Mouse (Mus musculus) macrophage (primary cell): ENCODE measurements around the gene Slc4a8. TPM values are rescaled to one million over a fixed set of nuclear protein-coding genes. Genes with fewer than 3 reads are reported as not detected.
"Not testable (repeated sequence)": the region's sequence is repeated elsewhere in the genome, so short reads cannot be mapped to it uniquely, and the experiment has no call there.

ENCODE experiments used
- H3K27ac ChIP-seq: fragments of 350-480 bp; formaldehyde crosslinking; 2 replicates; pipeline ENCODE4 v1.9.0; 2021
- H3K36me3 ChIP-seq: fragments of 350-480 bp; formaldehyde crosslinking; 2 replicates; pipeline ENCODE4 v1.9.0; 2021; ENCODE audit errors: inconsistent target
- H3K4me3 ChIP-seq: fragments of 350-480 bp; formaldehyde crosslinking; 2 replicates; pipeline ENCODE4 v1.9.0; 2021; ENCODE audit errors: inconsistent target
- H3K79me2 ChIP-seq: fragments of 350-480 bp; formaldehyde crosslinking; 2 replicates; pipeline ENCODE4 v1.9.0; 2021; ENCODE audit errors: inconsistent target
- WGBS: methylation state at CpG from one replicate; pipeline ENCODE4 v1.1.7; 2026; ENCODE audit warnings: inconsistent platforms; ENCODE audit not compliant: missing documents; 5-methylcytosine and 5-hydroxymethylcytosine counted together
- polyA plus RNA-seq: library from polyadenylated mRNA; stranded (reverse); fragments of 250-400 nt; gene quantifications from 3 replicates; pipeline ENCODE4 v1.2.4, GENCODE M21; 2018; ENCODE audit warnings: inconsistent platforms

The Slc4a8 gene
- polyA plus RNA-seq, 1 experiment from 2014 or later, result 0.11 TPM

DNA sequence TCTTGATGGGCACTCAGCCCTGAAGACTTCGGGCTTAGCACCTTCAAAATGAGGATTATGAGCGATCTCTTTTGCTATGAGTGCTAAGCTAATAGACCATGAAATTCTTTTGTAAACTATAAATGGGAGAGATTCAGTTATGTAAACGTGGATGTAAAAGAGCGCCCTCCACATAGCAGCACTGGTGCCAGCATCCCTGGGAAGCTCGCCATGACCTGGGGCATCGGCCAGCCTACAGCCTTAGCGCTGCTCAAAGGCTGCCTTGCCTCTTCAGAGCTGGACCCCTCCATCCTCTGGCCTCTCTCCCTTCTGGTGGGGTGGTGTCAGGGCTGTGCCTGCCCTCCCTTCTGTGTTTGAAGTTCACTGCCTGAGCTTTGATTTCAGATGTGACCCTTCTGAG lies 52.5 kb downstream of the Slc4a8 start:
- Histone ChIP-seq H3K27ac (no peak overlapping the region), H3K79me2 (no peaks in the 10 kb centered on the region), H3K4me3 (no peak overlapping the region), H3K36me3 (no peaks in the 10 kb centered on the region)
- 95% methylated on average over 7 of the region's 7 CpGs for WGBS

GRCm38 (mm10) chr15:100815310-100815709 lies 53.8 kb downstream of the Slc4a8 start:
- Histone ChIP-seq H3K79me2 (no peaks in the 10 kb centered on the region), H3K36me3 (no peaks in the 10 kb centered on the region), H3K27ac (no peak overlapping the region), H3K4me3 (no peak overlapping the region)
- 90% methylated on average over 8 of the region's 8 CpGs for WGBS

- WGBS, result 80% methylated on average over 2 of the region's 3 CpGs
- Histone ChIP-seq H3K27ac (no peak overlapping the region), H3K4me3 (no peak overlapping the region), H3K36me3 (no peaks in the 10 kb centered on the region), H3K79me2 (no peaks in the 10 kb centered on the region)
Observed at GRCm38 (mm10) chr15:100818860-100819259, 57.3 kb downstream of the Slc4a8 start.

DNA sequence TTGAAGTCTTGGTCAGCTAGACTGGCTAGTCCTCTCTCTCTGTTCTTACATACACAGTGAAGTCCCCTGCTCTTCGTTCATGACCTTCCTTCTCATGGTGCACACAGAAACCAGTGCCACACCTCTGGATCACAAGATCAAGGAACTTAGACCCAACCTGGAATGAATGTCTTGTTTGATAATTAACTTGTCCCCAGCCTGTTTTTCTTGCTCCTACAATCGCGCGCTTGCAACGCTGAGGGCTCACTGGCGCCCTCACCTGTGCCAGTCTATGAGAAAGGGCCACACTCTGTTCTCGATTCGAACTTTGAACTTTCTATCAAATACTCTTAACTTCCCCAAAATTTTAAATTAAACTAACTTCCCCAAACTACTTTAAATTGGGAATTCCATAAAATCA lies 60.3 kb downstream of the Slc4a8 start:
- WGBS, result 32% methylated on average over 8 of the region's 8 CpGs
- H3K79me2 ChIP-seq, result no peaks in the 10 kb centered on the region
- H3K4me3 ChIP-seq, result no peak overlapping the region
- H3K27ac ChIP-seq, result no peak overlapping the region
- no peaks in the 10 kb centered on the region for H3K36me3 ChIP-seq

DNA sequence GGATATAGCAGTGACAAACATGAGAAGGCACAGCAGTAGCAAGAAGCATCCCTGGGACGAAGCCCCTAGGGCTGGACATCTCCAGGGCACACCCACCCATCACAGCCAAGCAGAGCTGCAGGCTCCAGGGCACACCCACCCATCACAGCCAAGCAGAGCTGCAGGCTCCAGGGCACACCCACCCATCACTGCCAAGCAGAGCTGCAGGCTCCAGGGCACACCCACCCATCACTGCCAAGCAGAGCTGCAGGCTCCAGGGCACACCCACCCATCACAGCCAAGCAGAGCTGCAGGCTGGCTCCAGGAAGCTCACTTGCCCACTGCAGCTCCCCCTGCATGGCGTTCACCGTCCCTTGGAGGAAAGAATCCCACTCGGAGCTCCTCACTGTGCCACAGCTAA lies 60.8 kb downstream of the Slc4a8 start:
- H3K27ac ChIP-seq, H3K36me3 ChIP-seq, H3K4me3 ChIP-seq, H3K79me2 ChIP-seq: not testable (repeated sequence)
- 68% methylated on average over 4 of the region's 4 CpGs for WGBS

GRCm38 (mm10) chr15:100825249-100825856 lies 63.8 kb downstream of the Slc4a8 start:
- H3K79me2 ChIP-seq, result no peaks in the 10 kb centered on the region
- no peak overlapping the region for H3K4me3 ChIP-seq
- H3K36me3 ChIP-seq, result no peaks in the 10 kb centered on the region
- WGBS, result 27% methylated on average over 24 of the region's 26 CpGs
- no peak overlapping the region for H3K27ac ChIP-seq

DNA sequence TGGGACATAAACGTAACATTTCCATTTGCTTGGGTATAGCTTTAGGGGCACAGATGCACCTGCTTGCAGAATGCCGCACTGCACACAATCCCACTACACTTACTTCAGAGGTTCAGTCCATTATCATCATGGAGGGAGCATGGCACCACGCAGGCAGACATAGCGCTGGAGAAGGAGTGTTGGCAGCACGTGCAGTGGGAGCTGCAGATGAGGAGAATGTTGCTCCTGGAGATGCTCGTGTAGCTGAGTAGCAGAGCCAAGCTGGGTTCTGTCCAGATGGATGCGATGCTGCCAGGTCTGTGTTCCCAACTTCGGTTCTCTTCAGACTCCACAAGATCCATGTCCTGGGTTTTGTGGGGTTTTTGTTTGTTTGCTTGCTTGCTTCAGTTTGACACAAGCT lies 64.5 kb downstream of the Slc4a8 start:
- H3K4me3 ChIP-seq, result no peak overlapping the region
- H3K36me3 ChIP-seq, result no peaks in the 10 kb centered on the region
- H3K27ac ChIP-seq, result no peak overlapping the region
- H3K79me2 ChIP-seq, result no peaks in the 10 kb centered on the region
- 91% methylated on average over 8 of the region's 8 CpGs for WGBS

GRCm38 (mm10) chr15:100829775-100830174 lies 68.2 kb downstream of the Slc4a8 start:
- no peak overlapping the region for H3K27ac ChIP-seq
- H3K36me3 ChIP-seq, result no peaks in the 10 kb centered on the region
- no peaks in the 10 kb centered on the region for H3K79me2 ChIP-seq
- 90% methylated on average over 9 of the region's 9 CpGs for WGBS
- no peak overlapping the region for H3K4me3 ChIP-seq

DNA sequence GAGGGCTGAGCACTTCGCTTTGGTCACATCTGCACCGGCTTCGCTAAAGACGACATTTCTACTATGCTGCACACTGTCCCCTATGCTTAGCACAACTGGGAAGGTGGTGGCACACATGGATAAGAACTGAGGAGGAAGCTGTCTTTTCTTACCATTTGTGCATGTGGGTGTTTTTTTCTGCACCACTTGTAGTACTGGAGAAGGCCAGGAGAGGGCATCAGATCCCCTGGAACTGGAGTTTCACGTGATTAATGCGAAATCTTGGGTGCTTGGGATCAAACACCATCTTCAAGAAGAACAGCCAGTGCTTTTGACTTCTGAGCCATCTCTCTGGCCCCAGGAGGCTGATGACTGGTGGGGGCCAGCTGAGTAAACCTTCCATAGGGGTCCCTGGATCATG lies 69.1 kb downstream of the Slc4a8 start:
- H3K79me2 ChIP-seq, result no peaks in the 10 kb centered on the region
- no peak overlapping the region for H3K4me3 ChIP-seq
- H3K36me3 ChIP-seq, result no peaks in the 10 kb centered on the region
- no peak overlapping the region for H3K27ac ChIP-seq
- WGBS, result 61% methylated on average over 6 of the region's 6 CpGs

GRCm38 (mm10) chr15:100832144-100832543 lies 70.6 kb downstream of the Slc4a8 start:
- Histone ChIP-seq H3K4me3 (no peak overlapping the region), H3K36me3 (no peaks in the 10 kb centered on the region), H3K79me2 (no peaks in the 10 kb centered on the region), H3K27ac (no peak overlapping the region)
- 88% methylated on average over 8 of the region's 8 CpGs for WGBS

DNA sequence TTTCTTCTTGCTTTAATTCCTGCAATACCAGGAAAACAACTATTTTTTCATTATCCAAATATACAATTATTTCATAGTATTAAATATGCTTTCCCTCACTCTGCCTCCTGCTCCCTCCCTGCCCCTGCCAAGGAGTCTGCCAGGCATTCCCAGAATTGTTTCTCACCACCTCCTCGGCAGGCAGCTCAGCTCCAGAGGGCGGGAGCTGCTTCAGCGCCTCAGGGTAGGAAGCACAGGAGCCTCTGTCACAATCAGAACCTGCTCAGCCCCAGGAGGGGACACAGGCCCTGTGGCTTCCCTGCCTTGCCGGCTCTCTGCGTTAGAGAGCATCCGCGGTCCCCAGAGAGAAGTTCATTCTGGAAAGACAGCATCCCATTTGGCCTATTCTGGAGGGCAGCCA lies 71.2 kb downstream of the Slc4a8 start:
- Histone ChIP-seq H3K36me3 (no peaks in the 10 kb centered on the region), H3K4me3 (no peak overlapping the region), H3K79me2 (no peaks in the 10 kb centered on the region), H3K27ac (no peak overlapping the region)
- 52% methylated on average over 7 of the region's 7 CpGs for WGBS

DNA sequence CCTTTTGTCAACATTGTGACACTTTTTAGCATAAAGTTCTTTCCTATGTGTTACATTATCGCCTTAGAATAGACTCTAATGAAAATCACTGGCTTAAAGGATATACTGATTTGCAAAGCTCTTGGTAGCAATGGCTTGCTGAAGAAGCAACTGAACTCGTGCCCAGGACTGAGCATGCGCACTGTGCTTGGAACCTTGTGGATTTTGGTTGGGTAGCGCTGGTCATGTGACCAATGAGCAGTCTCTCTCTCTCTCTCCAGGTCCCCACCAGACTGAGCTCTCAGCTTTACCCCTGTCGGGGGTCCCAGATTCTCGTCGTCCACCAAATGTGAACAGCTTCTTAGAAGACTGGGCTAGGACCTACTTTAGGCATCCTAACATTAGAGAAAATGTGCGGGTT lies 75.2 kb downstream of the Slc4a8 start:
- H3K4me3 ChIP-seq, result no peak overlapping the region
- no peaks in the 10 kb centered on the region for H3K79me2 ChIP-seq
- no peaks in the 10 kb centered on the region for H3K36me3 ChIP-seq
- no peak overlapping the region for H3K27ac ChIP-seq
- 77% methylated on average over 8 of the region's 8 CpGs for WGBS

- Histone ChIP-seq H3K36me3 (no peaks in the 10 kb centered on the region), H3K79me2 (no peaks in the 10 kb centered on the region)
- WGBS, result 38% methylated on average over 12 of the region's 12 CpGs
Observed at GRCm38 (mm10) chr15:100838607-100839207, 77.2 kb downstream of the Slc4a8 start.

DNA sequence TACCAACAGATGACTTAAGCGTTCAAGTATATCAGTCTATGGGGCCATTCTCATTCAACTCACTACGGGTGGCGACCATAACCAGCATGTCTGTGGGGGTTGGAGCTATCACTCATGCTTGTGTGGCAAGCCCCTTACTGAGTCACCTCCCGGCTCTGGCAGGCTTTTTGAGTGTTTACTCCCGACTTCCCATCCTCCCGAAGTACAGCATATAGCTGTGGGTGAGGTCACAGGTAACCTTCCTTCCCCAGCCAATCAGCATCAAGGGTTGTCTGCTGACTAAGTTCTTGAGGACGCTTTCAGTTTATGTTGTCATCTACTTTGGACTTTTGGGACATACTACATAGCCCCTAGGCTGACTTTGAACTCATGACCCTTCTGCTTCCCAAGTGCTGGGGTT lies 82.8 kb downstream of the Slc4a8 start:
- Histone ChIP-seq H3K79me2 (no peaks in the 10 kb centered on the region), H3K27ac (no peak overlapping the region), H3K4me3 (no peak overlapping the region), H3K36me3 (no peaks in the 10 kb centered on the region)
- WGBS, result 74% methylated on average over 7 of the region's 7 CpGs

More at GRCm38 (mm10) chr15:100838607-100839207, 77.2 kb downstream of the Slc4a8 start:
- Histone ChIP-seq H3K27ac (no peak overlapping the region), H3K4me3 (no peak overlapping the region)

- Histone ChIP-seq H3K36me3 (no peaks in the 10 kb centered on the region), H3K79me2 (no peaks in the 10 kb centered on the region), H3K4me3 (no peak overlapping the region), H3K27ac (no peak overlapping the region)
- WGBS, result 59% methylated on average over 26 of the region's 26 CpGs
Observed at GRCm38 (mm10) chr15:100845049-100845879, 83.7 kb downstream of the Slc4a8 start.
